Mouse (Mus musculus) gastrocnemius, postnatal 25 days (tissue): Measurements from ENCODE around the gene Rbfox3. TPM values are rescaled to one million over a fixed set of nuclear protein-coding genes. Genes with fewer than 3 reads are reported as not detected.

Source experiments
- DNase-seq: peaks from one replicate; pipeline ENCODE4 v3.0.0; 2022
- total RNA-seq, 2 experiments: library from RNA; stranded (reverse); gene quantifications; 1 replicate in 1 of 2; 2 replicates in 1 of 2; pipeline ENCODE4 v1.2.3; 2021

The Rbfox3 gene
- total RNA-seq, 2 experiments from 2014 or later = 0.16 to 0.28 TPM

DNA sequence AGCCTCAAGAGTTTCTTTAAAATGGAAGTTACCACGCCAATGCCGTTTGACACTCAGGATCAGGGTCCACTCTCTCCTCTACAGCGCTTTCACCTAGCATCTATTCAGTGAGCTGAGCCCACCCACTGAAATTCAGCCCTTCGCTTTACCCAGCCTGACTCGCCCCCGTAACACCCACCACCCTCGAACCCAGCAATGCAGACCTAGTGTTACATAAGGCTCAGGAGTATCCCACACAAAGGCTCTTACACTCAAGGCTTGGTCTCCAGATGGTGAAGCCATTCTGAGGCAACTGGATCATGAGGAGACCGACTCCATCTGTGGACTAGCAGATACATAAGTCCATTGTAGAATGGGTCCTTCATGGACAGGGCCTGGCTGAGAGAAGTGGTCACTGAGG lies 152.2 kb downstream of the Rbfox3 start:
- DNase-seq = no peak

DNA sequence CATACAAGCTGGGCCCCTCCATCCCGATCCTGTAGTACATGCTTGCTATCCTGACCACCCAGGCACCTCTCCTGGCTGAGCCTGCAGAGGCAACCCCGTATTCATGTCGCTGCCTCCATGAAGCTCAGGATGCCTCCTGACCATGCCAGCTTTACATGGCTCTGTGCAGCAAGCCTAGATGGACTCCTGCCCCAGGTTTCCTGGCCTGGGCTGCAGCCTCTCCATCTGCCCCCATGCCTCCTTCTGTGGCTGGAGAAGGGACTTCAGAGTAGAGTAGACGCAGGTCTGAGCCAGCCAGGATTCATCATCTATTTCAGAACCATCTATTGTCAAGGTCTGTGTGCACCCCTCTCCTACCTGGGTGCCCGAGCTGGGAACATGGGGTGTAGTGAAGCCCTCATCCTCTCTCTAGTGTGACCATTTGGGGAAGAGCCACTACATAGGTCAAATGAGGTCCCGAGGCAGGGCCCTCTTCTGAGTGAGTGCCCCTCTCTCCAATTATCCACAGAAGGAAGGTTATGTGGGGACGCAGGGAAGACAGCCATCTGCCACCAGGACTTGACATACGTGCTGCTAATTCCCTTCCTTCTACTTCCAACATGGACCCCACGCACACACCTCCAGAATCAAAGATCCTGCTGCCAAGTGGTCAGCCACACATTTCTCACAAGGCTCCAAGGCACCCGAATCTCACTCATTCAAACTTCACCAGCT lies 153.0 kb downstream of the Rbfox3 start:
- no peak for DNase-seq

DNA sequence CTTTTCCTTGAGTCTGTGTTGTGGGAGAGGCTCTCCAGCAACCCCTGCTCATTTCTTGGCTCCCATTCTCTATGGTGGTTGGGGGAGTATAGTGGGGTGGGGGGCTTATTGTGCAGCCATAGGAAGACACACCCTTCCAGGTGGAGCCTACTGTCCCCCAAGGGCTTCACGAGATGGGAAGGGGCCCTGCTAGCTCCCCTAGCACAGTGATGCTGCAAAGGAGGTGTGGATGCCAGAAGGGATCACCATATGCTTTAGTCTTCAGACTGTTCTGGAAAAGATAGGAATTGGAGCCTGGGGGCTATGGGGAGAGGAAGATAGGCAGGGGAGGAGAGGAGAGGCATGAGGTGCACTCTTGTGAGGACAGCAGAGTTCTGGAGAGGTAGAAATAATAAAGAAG lies 153.9 kb downstream of the Rbfox3 start:
- no peak for DNase-seq

DNA sequence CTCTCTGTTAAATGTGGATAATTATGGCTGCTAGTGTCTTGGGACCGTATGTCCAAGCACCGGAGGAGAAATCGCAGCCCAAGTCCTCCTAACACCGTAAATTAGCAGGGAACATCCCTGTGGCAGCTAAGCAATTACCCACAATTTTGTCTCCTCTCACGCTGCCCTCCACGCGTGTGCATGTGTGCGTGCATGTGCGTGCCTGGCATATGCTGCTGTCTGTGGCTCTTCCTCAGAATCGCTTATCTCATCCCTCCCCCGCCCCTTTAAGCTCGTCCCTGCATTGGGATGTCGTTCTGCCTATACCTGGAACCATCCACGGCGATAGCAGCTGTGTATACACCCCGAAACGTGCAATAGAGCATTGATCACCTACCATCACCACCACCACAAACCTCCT lies 156.4 kb downstream of the Rbfox3 start:
- DNase-seq = no peak

DNA sequence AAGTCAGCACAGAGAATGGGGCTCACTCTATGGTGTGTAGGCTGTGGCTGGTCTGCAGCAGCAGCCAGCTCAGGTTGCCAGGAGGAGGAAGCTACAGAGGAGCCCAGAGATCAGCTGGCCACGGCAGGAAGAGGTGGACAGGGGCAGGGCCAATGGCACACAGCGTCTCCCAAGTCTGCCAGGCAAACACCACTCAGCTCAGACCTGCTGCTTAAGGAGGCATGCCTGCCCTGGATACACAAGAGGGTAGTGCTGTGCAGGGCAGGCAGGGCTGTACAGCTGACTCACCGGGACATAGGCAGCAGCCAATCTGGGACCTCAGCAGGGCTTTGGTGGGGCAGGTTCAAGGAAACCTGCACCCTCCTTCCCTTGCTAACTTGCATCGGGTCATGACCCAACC lies 156.9 kb downstream of the Rbfox3 start:
- no peak for DNase-seq

DNA sequence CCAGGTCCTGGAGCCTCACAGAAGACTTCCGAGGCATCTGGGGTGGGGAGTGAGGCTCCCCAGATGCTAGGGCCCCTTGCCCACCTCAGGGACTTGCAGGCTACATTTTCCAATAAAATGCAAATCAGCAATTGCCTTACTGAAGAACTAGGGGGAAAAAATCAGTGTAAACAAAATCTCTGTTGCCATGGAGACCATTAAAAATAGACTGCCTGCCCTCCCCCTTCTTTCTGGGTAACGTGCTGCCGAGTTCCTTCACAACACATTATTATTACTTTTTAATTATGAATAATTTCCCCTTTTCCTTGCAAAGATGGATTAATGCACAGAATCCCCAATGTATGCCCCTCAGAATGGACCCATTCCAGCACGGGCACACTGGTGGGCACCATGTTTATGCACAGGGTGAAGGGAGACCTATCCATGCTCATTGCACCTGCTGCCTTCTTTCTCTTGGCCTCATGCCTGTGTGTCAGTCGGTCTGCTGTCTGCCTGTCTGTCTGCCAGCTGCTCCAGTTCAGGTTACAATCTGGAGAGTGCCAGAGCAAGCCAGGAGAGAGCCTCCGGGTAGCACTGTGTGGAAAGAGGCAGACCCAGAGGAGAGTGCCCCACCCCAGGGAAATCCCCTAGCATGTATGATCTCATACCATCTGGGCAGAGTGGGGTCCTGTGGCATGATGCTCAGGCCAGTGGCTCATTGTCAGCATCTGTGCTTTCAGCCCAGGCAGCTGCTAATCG lies 159.3 kb downstream of the Rbfox3 start:
- DNase-seq = no peak

DNA sequence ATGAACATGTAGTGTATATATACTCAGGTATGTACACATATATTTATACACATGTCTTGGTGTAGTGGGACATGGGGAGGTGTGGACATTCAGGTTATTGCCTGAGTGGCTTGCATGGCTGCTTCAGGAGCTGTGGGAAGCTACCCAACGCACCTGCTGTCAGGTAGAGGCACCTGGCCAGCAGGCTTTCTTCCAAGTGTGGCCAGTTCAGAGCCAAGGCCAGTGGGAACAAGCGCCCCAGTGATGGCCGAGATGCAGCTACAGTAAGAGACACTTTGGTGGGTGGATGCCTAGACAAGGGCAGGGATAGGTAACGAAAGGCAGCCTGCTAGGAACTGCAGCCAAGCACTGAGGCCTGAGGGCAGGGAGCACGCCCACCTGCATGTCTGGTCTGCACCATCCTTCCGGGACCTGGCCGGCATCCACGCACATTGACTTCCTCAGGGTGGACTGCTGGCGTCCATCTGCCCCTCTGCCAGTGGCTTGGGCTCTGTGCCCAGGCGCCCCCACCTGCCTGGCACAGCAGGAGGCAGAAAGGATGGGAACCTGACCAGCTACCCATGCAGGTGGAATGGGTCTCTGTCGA lies 160.6 kb downstream of the Rbfox3 start:
- DNase-seq = no peak

DNA sequence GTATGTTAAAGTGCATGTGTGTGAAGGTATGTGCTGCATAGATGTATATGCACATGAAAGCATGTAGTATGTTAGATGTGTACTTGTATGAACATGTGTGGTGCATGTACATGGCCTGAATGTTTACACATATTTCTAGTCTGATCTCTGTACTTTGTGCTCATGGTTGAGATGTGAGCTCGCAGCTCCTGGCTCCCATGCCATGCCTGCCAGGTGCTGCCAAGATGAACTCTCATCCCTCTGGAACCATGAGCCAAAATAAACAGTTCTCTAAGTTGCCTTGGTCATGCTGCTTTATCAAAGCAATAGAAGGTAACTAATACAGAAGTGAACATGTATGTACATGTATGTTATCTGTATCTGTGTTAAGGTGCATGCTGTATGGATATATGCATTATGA lies 161.9 kb downstream of the Rbfox3 start:
- DNase-seq = no peak

DNA sequence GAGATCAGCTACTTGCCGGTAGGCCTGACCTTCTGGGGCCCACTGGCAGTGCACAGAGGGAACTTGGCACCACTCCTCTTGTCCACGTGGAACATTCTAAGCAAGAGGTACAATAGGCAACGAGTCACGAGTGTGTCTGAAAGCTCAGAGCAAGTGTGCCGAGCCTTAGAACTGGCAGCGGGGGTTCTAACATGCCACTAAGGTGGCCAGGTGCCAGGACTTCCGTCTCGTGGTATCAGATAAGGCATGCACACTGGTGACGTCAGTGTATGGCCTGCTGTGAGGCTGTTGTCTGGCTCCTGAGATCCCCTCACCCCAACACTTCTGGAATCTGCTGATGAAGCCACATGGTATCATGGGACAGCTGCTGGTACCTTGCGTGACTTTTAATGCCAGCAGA lies 162.8 kb downstream of the Rbfox3 start:
- no peak for DNase-seq

DNA sequence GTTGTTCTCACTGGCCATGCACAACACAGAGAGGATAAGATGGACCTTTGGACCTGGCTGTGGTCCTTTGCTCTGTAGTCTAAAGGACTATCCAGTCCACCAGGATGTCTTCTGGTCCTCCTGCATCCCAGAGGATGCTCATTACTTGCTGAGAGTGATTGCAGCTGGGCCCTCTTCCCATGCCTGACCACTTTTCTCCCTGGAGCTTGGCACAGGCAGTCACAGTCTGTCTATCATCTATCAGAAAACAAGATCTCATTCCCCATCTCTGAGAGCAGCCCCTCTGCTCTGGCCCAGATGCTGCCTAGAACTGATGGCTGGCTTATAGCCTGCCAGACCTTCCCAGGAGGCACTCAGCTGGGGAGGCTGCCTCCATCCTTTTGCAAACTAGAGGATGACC lies 166.1 kb downstream of the Rbfox3 start:
- no peak for DNase-seq

DNA sequence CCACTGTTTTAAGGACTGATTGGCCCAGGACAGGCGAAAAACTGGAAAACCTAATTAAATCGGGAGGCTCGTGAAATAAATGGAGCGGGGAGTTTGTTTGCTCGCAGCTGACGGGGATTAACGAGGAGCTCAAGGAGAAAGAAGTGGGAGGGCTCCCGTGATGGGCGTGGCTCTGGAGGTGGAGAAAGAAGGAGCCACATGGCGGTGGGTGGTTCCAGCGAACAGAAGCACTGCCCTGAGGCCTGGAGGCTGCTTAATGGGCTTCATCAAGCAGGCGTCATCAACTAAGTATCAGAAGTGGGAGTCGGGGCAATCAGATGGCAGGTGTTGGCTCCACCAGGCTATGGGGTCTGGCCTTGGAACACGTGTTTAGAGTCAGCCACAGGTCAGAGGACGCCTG lies 166.6 kb downstream of the Rbfox3 start:
- DNase-seq = peak; percentile 39

DNA sequence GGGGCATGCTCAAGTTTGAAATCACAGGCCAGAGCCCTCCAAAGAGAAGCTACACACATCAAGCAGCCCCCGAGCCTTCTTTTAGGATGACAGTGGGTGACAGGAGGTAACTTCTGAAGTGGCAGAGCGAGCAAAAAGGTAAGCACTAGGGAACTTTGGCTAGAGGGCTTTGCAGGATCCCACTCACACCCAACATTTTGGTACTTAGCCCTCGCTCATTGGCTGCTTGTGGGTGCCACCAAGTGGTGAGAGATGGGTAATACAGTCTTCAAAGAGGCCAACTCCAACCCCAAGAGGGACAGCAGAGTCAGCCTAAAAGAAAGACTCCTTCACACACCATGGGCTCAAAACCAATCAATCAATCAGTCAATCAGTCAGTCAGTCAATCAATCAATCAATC lies 168.6 kb downstream of the Rbfox3 start:
- DNase-seq = no peak

DNA sequence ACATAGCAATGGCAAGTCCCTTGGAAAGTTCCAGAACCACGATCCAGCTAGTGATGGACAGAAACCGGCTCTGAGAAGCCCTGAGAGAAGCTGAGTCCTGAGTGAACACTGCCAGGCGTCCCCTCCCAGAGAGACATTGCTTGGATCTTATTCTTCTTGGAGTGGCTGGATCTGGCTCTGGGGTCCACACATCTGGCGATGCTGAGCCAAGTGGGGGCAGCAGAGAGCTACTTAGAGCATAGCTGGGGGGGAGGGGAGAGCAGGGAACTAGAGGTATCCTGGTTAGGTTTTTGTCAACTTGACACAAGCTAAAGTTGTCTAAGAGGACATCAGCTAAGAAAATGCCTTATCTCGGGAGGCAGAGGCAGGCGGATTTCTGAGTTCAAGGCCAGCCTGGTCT lies 170.1 kb downstream of the Rbfox3 start:
- DNase-seq = no peak

DNA sequence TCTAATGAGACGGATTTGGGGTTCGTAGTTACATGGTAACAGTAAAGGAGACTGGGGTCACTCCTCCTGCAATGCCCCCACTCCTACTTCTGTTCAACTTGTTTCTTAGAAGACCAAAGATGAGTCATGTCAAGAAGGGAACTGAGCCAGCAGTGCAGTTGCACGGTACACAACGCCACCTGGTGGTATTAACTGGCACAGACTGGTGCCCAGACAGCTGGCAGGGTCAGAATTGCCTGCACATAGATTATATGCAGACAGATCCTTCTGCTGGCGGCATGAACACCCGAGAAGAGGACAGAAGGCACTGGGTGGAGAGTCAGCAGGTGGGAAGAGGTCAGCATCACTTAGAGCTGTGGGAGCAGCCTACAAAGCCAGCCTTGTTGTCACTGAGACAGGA lies 171.4 kb downstream of the Rbfox3 start:
- DNase-seq = peak; percentile 67

DNA sequence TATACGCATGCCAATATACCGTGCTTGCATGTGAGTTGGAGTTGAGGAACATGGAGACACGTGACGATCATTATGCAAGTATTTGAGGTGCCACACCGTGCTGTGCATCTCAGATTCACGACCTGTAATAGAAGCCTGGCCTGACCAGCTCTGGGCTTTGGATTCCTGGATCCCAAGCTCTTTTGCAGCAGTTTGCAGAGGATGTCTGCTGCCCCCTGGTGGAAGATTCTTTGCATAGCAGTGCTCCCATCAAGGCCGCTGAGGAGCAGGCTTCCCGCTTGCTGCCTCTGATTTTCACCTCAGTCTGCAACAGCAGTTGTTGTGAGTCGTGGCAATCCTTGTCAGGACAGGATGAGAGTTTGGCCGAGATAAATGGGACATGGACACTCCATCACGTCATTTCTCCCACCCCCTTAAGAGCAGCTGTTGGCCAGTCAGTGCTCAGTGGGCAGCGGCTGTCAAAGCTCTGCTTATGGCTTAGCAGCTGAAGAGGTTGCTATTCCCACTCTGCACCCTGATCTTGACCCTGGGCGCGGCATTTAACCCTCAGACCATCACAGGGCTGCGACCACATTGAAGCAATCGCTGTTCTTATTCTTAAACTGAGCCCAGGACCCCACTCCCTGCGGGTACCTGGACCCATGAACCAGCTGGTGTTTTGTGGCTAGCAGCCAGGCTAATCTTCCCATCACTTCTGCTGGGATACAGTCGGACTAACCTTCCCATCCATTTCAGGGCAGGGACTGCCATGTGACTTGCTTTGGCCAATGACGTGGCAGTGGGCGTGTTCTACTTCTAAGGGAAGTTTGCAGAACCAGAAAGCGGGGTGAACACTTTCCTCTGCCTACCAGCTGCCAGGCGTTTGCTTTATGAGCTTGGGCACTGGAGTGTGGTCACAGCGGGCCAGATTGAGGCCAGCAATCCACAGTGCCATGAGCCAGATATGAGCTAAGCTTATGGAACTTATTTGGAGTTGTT lies 172.3 kb downstream of the Rbfox3 start:
- DNase-seq = peak; percentile 49

DNA sequence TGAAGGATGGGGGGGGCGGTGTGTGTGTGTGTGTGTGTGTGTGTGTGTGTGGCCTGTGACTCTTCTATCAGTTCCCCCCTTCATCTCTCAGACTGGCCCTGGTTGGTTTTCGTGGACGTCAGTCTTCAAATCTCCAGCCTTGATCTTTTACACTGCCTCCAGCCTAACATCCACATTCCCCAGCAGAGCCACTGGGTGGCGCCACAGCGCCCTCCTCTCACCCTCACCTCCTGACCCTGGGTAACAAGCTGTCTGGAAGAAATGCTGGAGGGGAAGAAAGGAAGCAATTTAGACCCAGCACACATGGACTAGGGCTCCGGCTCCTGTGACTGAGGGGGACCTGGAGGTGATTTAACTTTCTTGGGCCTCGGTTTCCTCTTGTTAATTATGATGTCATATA lies 173.1 kb downstream of the Rbfox3 start:
- DNase-seq = no peak

DNA sequence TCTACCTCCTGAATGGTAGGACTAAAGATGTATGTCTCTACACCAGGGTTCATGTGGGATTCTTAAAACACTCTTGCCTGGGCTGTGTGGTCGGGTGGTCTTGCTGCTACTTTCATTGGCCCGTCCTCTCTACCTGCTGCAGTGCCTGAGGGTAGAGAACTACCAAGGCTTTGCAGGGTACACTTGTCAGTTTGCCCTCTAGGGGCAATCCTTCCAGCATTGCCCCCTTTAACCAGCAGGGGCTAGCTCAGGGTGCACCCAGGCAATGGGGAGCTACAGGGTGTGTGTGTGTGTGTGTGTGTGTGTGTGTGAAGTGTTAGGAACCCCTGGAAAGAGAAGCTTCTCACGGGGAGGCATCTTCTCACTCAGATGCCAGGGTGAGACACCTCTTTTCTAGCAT lies 173.6 kb downstream of the Rbfox3 start:
- no peak for DNase-seq

DNA sequence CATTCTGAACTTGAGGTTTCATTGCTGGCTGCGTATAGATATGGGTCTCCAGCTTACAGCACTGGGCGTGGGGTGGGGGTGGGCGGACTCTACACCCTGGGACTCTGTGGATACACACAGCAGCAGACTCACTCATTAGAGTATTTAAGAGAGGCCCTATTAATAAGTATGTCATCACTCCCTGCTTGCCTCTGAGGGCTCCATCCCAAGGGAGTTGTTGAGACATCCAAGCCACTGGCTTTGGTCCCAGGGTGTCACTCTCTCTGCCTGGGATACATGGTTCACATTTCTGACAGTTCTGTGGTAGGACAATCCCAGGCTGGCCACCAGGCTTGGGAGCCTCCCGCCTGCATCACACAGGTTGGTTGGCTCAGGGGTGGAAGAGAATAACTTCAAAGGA lies 174.4 kb downstream of the Rbfox3 start:
- no peak for DNase-seq

DNA sequence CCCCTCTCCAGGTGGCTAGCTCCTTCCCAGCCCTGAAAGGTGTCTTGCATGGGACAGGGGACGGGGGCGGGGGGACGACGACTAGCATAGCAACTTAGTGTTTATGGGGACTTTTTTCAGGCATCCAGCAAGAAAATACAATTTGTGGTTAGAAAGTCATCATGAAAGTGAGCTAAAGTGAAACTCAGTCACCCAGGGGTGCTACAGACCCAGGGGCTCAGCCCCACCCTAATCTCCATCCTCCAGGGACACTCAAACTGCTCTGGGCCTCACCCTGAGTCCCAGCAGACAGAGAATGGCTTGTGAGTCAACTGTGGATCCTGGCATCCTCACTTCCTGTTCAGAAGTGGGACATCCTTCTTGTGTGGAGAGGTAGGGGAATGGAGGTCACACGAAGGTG lies 179.7 kb downstream of the Rbfox3 start:
- DNase-seq = no peak

DNA sequence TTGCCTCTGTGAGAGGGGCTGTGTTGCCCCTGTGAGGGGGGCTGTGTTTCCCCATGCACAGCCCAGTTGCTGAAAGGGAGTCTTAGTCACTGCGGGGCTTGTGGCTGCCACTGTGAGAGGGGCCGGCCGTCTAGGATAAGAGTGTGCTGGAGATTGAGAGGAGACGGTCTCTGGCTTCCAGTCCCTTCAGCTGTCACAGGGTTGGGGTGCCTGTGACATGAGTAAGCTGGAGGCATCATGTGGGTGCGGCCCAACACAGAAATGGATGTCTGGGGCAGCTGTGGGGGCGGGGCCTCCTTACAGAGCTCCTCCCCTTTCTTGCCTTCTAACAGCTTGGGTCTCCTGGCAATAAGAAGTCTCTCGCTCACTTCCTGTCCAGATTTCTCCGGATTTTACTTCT lies 182.0 kb downstream of the Rbfox3 start:
- no peak for DNase-seq

DNA sequence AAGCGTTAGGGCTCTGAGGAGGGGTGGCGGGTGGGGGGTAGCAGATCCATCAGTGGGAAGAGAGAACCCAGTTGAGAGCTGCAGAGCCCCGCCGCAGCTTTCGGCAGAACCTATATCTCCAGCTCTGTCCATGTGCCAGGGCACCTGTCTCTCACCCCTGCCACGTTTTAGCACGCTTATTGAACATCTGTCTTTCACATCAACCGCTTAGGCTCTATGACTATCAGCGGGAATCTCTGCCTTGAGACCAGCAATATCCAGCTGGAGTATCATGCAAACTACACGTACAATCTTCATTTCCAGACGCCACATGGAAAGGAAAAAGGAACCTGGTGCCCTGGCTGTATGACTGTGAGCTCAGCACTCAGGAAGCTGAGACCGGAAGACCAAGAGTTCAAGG lies 182.6 kb downstream of the Rbfox3 start:
- no peak for DNase-seq

DNA sequence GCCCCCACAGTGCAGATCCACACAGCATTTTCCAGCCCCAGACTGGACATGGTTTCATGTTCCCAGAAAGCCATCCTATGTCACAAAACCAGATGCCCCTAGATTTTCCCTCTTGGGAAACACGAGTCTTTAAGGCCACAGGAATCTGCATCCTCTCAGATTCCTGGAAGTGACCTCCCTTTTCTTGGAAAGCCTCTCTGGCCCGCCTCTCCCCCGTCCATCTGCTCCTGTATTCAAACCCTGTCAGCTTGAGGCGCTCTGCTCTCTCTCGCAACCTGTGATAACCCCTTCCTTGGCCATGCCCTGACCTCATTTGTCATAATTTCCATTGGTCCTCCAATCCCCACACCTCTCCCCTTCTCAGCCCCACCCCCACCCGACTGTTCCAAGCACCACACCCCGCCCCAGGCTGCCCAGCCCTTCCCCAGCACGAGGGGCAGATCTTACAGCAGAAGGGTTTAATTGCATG lies 183.3 kb downstream of the Rbfox3 start:
- no peak for DNase-seq
